9 mouse cellular contexts compared by ENCODE assay signal in the genomic region with DNA sequence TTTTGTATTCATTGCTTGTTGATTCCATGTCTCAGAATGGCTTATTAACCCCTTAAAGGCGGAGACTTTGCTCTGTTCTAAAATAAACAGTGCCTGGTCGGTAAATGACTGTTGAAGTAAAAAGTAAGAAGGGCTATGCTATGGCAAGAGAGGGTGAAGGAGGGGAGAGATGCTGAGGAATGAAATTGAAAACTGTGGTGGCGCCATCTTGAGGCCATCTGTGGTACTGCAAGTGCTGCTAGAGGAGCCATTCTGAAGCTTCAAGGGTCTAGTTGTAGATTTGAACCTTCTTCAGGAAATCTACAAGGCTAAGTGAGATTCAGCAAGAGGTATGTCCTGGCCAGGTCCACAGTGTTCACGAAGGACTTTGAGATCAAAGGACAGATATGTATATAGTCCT. TPM values are rescaled to one million over a fixed set of nuclear protein-coding genes. Genes with fewer than 3 reads are reported as not detected.
DNase-seq lines count a peak whose midpoint lies in the region; ATAC-seq and TF ChIP-seq lines count a peak whose summit lies in the region.
"Had no signal": no experiment of that assay in that cellular context is flagged by ENCODE, and none has a peak within 500 bp of the region (broad histone marks: within the 10 kb centered on the region; RNA-seq: fewer than 3 reads in every experiment).

No protein-coding gene starts in this region.

- DNase-seq in forebrain, embryonic 11.5 days (ENCODE audit: low spot score): peak; percentile 84
- peak; percentile 56 for DNase-seq in urinary bladder, postnatal 14 days (ENCODE audit: low spot score)
- no peak for DNase-seq in urinary bladder, postnatal 10 days (ENCODE audit: low spot score)
- peak; percentile 73 for DNase-seq in embryo, embryonic 10 days (ENCODE audit: low spot score)
- DNase-seq in kidney, postnatal 0 days (ENCODE audit: low spot score): peak; percentile 76
- peak; percentile 81 for DNase-seq in lung, embryonic 14.5 days
- DNase-seq in spleen, postnatal 10 days (ENCODE audit: low spot score in 2 of 2): peak; percentile 54 to 71

- H3K27me3 ChIP-seq in forebrain, embryonic 11.5 days (ENCODE audit: control insufficient read depth, insufficient read depth, low read length): no peaks in the 10 kb centered on the region
- no peaks in the 10 kb centered on the region for H3K27me3 ChIP-seq in forebrain, embryonic 15.5 days
- no peaks in the 10 kb centered on the region for H3K27me3 ChIP-seq in kidney, postnatal 0 days (ENCODE audit: insufficient read depth, low read length)
- H3K27me3 ChIP-seq in lung, embryonic 14.5 days (ENCODE audit: insufficient read depth, low read length): no peaks in the 10 kb centered on the region

- H3K4me1 ChIP-seq in forebrain, embryonic 11.5 days (replicated peaks; ENCODE audit: control insufficient read depth, insufficient read depth, low read length): peaks cover 10% of the 10 kb centered on the region; the same call in 1 of the 2 replicates
- peaks cover 25% of the 10 kb centered on the region for H3K4me1 ChIP-seq in forebrain, embryonic 15.5 days
- H3K4me1 ChIP-seq in kidney, postnatal 0 days (replicated peaks; ENCODE audit: insufficient read depth, low read length): no peaks in the 10 kb centered on the region
- H3K4me1 ChIP-seq in lung, embryonic 14.5 days (ENCODE audit: insufficient read depth): no peaks in the 10 kb centered on the region

- no peaks in the 10 kb centered on the region for H3K9me3 ChIP-seq in forebrain, embryonic 11.5 days (ENCODE audit: control insufficient read depth, low read length)
- H3K9me3 ChIP-seq in forebrain, embryonic 15.5 days: no peaks in the 10 kb centered on the region
- no peaks in the 10 kb centered on the region for H3K9me3 ChIP-seq in kidney, postnatal 0 days (replicated peaks; ENCODE audit: low read length)
- no peaks in the 10 kb centered on the region for H3K9me3 ChIP-seq in lung, embryonic 14.5 days (ENCODE audit: low read depth, low read length)
- H3K9me3 ChIP-seq: limb, embryonic 12.5 days had no signal

- H3K27ac ChIP-seq in forebrain, embryonic 11.5 days (ENCODE audit: low read depth, low read length): no peak overlapping the region
- H3K27ac ChIP-seq in forebrain, embryonic 15.5 days (replicated peaks): no peak overlapping the region
- H3K27ac ChIP-seq in kidney, postnatal 0 days: no peak overlapping the region
- H3K27ac ChIP-seq in lung, embryonic 14.5 days (ENCODE audit: low read depth): no peak overlapping the region
- H3K27ac ChIP-seq: limb, embryonic 12.5 days had no signal

- no peak overlapping the region for H3K4me3 ChIP-seq in forebrain, embryonic 11.5 days (ENCODE audit: low read depth, low read length)
- H3K4me3 ChIP-seq in forebrain, embryonic 15.5 days: no peak overlapping the region
- no peak overlapping the region for H3K4me3 ChIP-seq in kidney, postnatal 0 days (replicated peaks; ENCODE audit: low read depth, low read length)
- no peak overlapping the region for H3K4me3 ChIP-seq in lung, embryonic 14.5 days (ENCODE audit: low read depth, low read length)
- H3K4me3 ChIP-seq: limb, embryonic 12.5 days had no signal

- H3K36me3 ChIP-seq in forebrain, embryonic 11.5 days (ENCODE audit: control insufficient read depth, insufficient read depth, low read length): no peaks in the 10 kb centered on the region
- H3K36me3 ChIP-seq in forebrain, embryonic 15.5 days: no peaks in the 10 kb centered on the region
- H3K36me3 ChIP-seq in kidney, postnatal 0 days (ENCODE audit: insufficient read depth, low read length): no peaks in the 10 kb centered on the region
- peaks cover 18% of the 10 kb centered on the region; the same call in 1 of the 2 replicates for H3K36me3 ChIP-seq in lung, embryonic 14.5 days (ENCODE audit: insufficient read depth)

- 3% methylated on average over 4 of the region's 4 CpGs for WGBS in forebrain, embryonic 11.5 days
- 6% methylated on average over 4 of the region's 4 CpGs for WGBS in forebrain, embryonic 15.5 days
- WGBS in kidney, postnatal 0 days: 8% methylated on average over 4 of the region's 4 CpGs
- WGBS in lung, embryonic 14.5 days: 11% methylated on average over 4 of the region's 4 CpGs

- no peak overlapping the region for H3K9ac ChIP-seq in forebrain, embryonic 11.5 days (ENCODE audit: low read length)
- no peak overlapping the region for H3K9ac ChIP-seq in forebrain, embryonic 15.5 days (replicated peaks)
- H3K9ac ChIP-seq in kidney, postnatal 0 days (ENCODE audit: low read depth, low read length): no peak overlapping the region
- H3K9ac ChIP-seq in lung, embryonic 14.5 days: no peak overlapping the region
- H3K9ac ChIP-seq: limb, embryonic 12.5 days had no signal

- peak; percentile 93 for TF ChIP-seq CTCF in kidney, postnatal 0 days (IDR thresholded peaks at IDR 0.05; ENCODE audit: low read depth)
- peak; percentile 95 for TF ChIP-seq CTCF in lung, embryonic 14.5 days (IDR thresholded peaks at IDR 0.05; ENCODE audit: low read depth)

- no peak overlapping the region for H3K4me2 ChIP-seq in forebrain, embryonic 11.5 days (ENCODE audit: low read depth, low read length, severe bottlenecking)
- H3K4me2 ChIP-seq in forebrain, embryonic 15.5 days (replicated peaks): no peak overlapping the region
- H3K4me2 ChIP-seq in kidney, postnatal 0 days (ENCODE audit: low read length): no peak overlapping the region
- H3K4me2 ChIP-seq in lung, embryonic 14.5 days: no peak overlapping the region
- H3K4me2 ChIP-seq: limb, embryonic 12.5 days had no signal

- no peak for ATAC-seq in forebrain, embryonic 11.5 days (replicated peaks; ENCODE audit: low FRiP score)
- no peak for ATAC-seq in forebrain, embryonic 15.5 days (replicated peaks)
- ATAC-seq in kidney, postnatal 0 days (replicated peaks; ENCODE audit: low FRiP score, low read depth): no peak
- no peak for ATAC-seq in lung, embryonic 14.5 days (ENCODE audit: insufficient read depth)

RNA-seq across cellular contexts. Expression of a gene that starts 30.9 kb away (rescaled TPM):
- 3.8 and 4.9 TPM in 2 replicates for polyA plus RNA-seq in forebrain, embryonic 11.5 days (2014; fragmentation: Nextera tagmentation; extraction: Ambion mirVana)
- 10.7 and 13.0 TPM in 2 replicates for polyA plus RNA-seq in forebrain, embryonic 15.5 days (2015; fragmentation: Nextera tagmentation; extraction: Ambion mirVana)
- polyA plus RNA-seq in kidney, postnatal 0 days (2015; fragmentation: Nextera tagmentation; extraction: Ambion mirVana): 1.0 and 1.2 TPM in 2 replicates
- polyA plus RNA-seq in lung, embryonic 14.5 days (2014; fragmentation: Nextera tagmentation; extraction: Ambion mirVana): 3.2 and 3.9 TPM in 2 replicates

RNA-seq across cellular contexts. Expression of a gene that starts 37.8 kb away (rescaled TPM):
- polyA plus RNA-seq in forebrain, embryonic 11.5 days (2014; fragmentation: Nextera tagmentation; extraction: Ambion mirVana): 0.65 and 0.84 TPM in 2 replicates
- 1.6 and 1.7 TPM in 2 replicates for polyA plus RNA-seq in forebrain, embryonic 15.5 days (2015; fragmentation: Nextera tagmentation; extraction: Ambion mirVana)
- not detected in 2 replicates for polyA plus RNA-seq in kidney, postnatal 0 days (2015; fragmentation: Nextera tagmentation; extraction: Ambion mirVana)
- 0.16 TPM in 1 of 2 replicates, not detected in the other for polyA plus RNA-seq in lung, embryonic 14.5 days (2014; fragmentation: Nextera tagmentation; extraction: Ambion mirVana)
- polyA plus RNA-seq: limb, embryonic 12.5 days had no signal

RNA-seq across cellular contexts. Expression of a gene that starts 53.1 kb away (rescaled TPM):
- 9.9 and 10.6 TPM in 2 replicates for polyA plus RNA-seq in forebrain, embryonic 11.5 days (2014; fragmentation: Nextera tagmentation; extraction: Ambion mirVana)
- 23.6 and 23.8 TPM in 2 replicates for polyA plus RNA-seq in forebrain, embryonic 15.5 days (2015; fragmentation: Nextera tagmentation; extraction: Ambion mirVana)
- polyA plus RNA-seq in kidney, postnatal 0 days (2015; fragmentation: Nextera tagmentation; extraction: Ambion mirVana): 13.0 and 13.9 TPM in 2 replicates
- 12.7 and 14.2 TPM in 2 replicates for polyA plus RNA-seq in lung, embryonic 14.5 days (2014; fragmentation: Nextera tagmentation; extraction: Ambion mirVana)
